Comparison of ENCODE assay signal across 9 mouse cellular contexts in genomic region chr9:50745806-50746205, GRCm38 (mm10). TPM values are rescaled to one million over a fixed set of nuclear protein-coding genes. Genes with fewer than 3 reads are reported as not detected.
DNase-seq lines count a peak whose midpoint lies in the region; ATAC-seq and TF ChIP-seq lines count a peak whose summit lies in the region.
"Had no signal": no experiment of that assay in that cellular context is flagged by ENCODE, and none has a peak within 500 bp of the region (broad histone marks: within the 10 kb centered on the region; RNA-seq: fewer than 3 reads in every experiment).

No protein-coding gene starts in this region.

- peaks cover 12% of the 10 kb centered on the region; the same call in 1 of the 2 replicates for H3K4me1 ChIP-seq in kidney, adult 2 months (ENCODE audit: control insufficient read depth, insufficient read depth, low read length)
- H3K4me1 ChIP-seq in limb, embryonic 12.5 days (replicated peaks) = peaks cover 10% of the 10 kb centered on the region
- H3K4me1 ChIP-seq in midbrain, postnatal 0 days (ENCODE audit: insufficient read depth, low read length) = no peaks in the 10 kb centered on the region

- no peaks in the 10 kb centered on the region for H3K9me3 ChIP-seq in limb, embryonic 12.5 days
- no peaks in the 10 kb centered on the region for H3K9me3 ChIP-seq in midbrain, postnatal 0 days (ENCODE audit: low read length)
- H3K9me3 ChIP-seq: G1E had no signal

- peak; percentile 55 for DNase-seq in kidney, adult 2 months
- no peak for DNase-seq in kidney, adult 8-10 months
- DNase-seq in fat pad, adult 2 months (ENCODE audit: extremely low read depth, low read depth, low spot score) = peak; percentile 42
- no peak for DNase-seq in midbrain, postnatal 0 days (ENCODE audit: low spot score)
- DNase-seq in spleen, postnatal 14 days (ENCODE audit: low spot score in 2 of 2) = no peak
- no peak for DNase-seq in thymus, postnatal 14 days
- no peak for DNase-seq in left cerebral cortex, postnatal 36 days (ENCODE audit: low spot score in 2 of 2)

- intact Hi-C loops in left cerebral cortex, postnatal 36 days (cut with DNase I) = no loop called here

- peak overlapping the region; percentile 77 for H3K4me3 ChIP-seq in kidney, adult 2 months (ENCODE audit: insufficient read depth, low read depth, low read length)
- H3K4me3 ChIP-seq in limb, embryonic 12.5 days (replicated peaks) = peak overlapping the region; percentile 40
- peak overlapping the region; percentile 34 for H3K4me3 ChIP-seq in midbrain, postnatal 0 days (ENCODE audit: low read depth, low read length)

- no peaks in the 10 kb centered on the region for H3K27me3 ChIP-seq in kidney, adult 2 months (replicated peaks; ENCODE audit: control insufficient read depth, insufficient read depth, low read length)
- no peaks in the 10 kb centered on the region; the same call in 1 of the 2 replicates for H3K27me3 ChIP-seq in limb, embryonic 12.5 days
- H3K27me3 ChIP-seq in midbrain, postnatal 0 days (ENCODE audit: insufficient read depth, low read length) = no peaks in the 10 kb centered on the region

- ATAC-seq in limb, embryonic 12.5 days (ENCODE audit: insufficient number of reproducible peaks, insufficient read depth, low FRiP score, low TSS enrichment, low read depth) = no peak
- ATAC-seq in midbrain, postnatal 0 days (ENCODE audit: low FRiP score) = no peak

- 13% methylated on average over 7 of the region's 7 CpGs for WGBS in kidney, adult 2 months
- WGBS in limb, embryonic 12.5 days = 17% methylated on average over 7 of the region's 7 CpGs
- WGBS in midbrain, postnatal 0 days = 18% methylated on average over 7 of the region's 7 CpGs

- TF ChIP-seq CTCF in kidney, adult 2 months (conservative IDR thresholded peaks at IDR 0.05; ENCODE audit: insufficient read depth, insufficient read length, low read depth, low read length) = no peak
- no peak for TF ChIP-seq CTCF in midbrain, postnatal 0 days (IDR thresholded peaks at IDR 0.05)

- TF ChIP-seq POLR2A in kidney, adult 2 months (IDR thresholded peaks at IDR 0.05; ENCODE audit: low read depth, low read length) = no peak

- H3K9ac ChIP-seq in limb, embryonic 12.5 days (replicated peaks) = peak overlapping the region; percentile 53
- H3K9ac ChIP-seq in midbrain, postnatal 0 days (replicated peaks; ENCODE audit: low read length, poor library complexity, severe bottlenecking) = no peak overlapping the region

- peak overlapping the region; percentile 90 for H3K27ac ChIP-seq in kidney, adult 2 months (ENCODE audit: insufficient read depth, low read depth, low read length)
- 0 out of 2 replicates have a peak overlapping the region, but pooled peaks have one; percentile 7 for H3K27ac ChIP-seq in limb, embryonic 12.5 days
- no peak overlapping the region for H3K27ac ChIP-seq in midbrain, postnatal 0 days (ENCODE audit: low read depth, low read length)

- H3K36me3 ChIP-seq in kidney, adult 2 months (ENCODE audit: control insufficient read depth, insufficient read depth, low read length) = no peaks in the 10 kb centered on the region
- no peaks in the 10 kb centered on the region for H3K36me3 ChIP-seq in limb, embryonic 12.5 days
- H3K36me3 ChIP-seq in midbrain, postnatal 0 days (ENCODE audit: insufficient read depth, low read length) = no peaks in the 10 kb centered on the region
- H3K36me3 ChIP-seq: G1E had no signal

- peak overlapping the region; percentile 69 for H3K4me2 ChIP-seq in limb, embryonic 12.5 days
- peak overlapping the region; percentile 58 for H3K4me2 ChIP-seq in midbrain, postnatal 0 days (ENCODE audit: low read depth, low read length, poor library complexity, severe bottlenecking)

RNA-seq across cellular contexts. Expression of gene 2310030G06Rik, which starts 0.5 kb away (rescaled TPM):
- polyA plus RNA-seq in kidney, adult 2 months (2012; rRNA removed) = 39.0 and 41.1 TPM in 2 replicates
- 2.2 and 3.5 TPM in 2 replicates for polyA plus RNA-seq in limb, embryonic 12.5 days (2016; fragmentation: Nextera tagmentation; extraction: Ambion mirVana)
- 1.3 and 1.5 TPM in 2 replicates for total RNA-seq in midbrain, postnatal 0 days (2014; rRNA removed)
- polyA plus RNA-seq in midbrain, postnatal 0 days (2015; fragmentation: Nextera tagmentation; extraction: Ambion mirVana) = 2.9 and 3.3 TPM in 2 replicates
- total RNA-seq in left cerebral cortex, postnatal 36 days (2021) = 1 to 10 TPM; 2.4 to 3.2 TPM
- polyA plus RNA-seq: G1E had no signal

RNA-seq across cellular contexts. Expression of gene Cryab, which starts 5.3 kb away (rescaled TPM):
- 548 and 676 TPM in 2 replicates for polyA plus RNA-seq in kidney, adult 2 months (2012; rRNA removed)
- 28.0 and 31.2 TPM in 2 replicates for polyA plus RNA-seq in limb, embryonic 12.5 days (2016; fragmentation: Nextera tagmentation; extraction: Ambion mirVana)
- 6.2 and 11.3 TPM in 2 replicates for total RNA-seq in midbrain, postnatal 0 days (2014; rRNA removed)
- 18.7 and 19.7 TPM in 2 replicates for polyA plus RNA-seq in midbrain, postnatal 0 days (2015; fragmentation: Nextera tagmentation; extraction: Ambion mirVana)
- 100 to 1,000 TPM; 151 to 182 TPM for total RNA-seq in left cerebral cortex, postnatal 36 days (2021)
- polyA plus RNA-seq: G1E had no signal

RNA-seq across cellular contexts. Expression of gene Hspb2, which starts 6.3 kb away (rescaled TPM):
- polyA plus RNA-seq in kidney, adult 2 months (2012; rRNA removed) = 20.0 and 21.1 TPM in 2 replicates
- 13.3 and 19.2 TPM in 2 replicates for polyA plus RNA-seq in limb, embryonic 12.5 days (2016; fragmentation: Nextera tagmentation; extraction: Ambion mirVana)
- total RNA-seq in midbrain, postnatal 0 days (2014; rRNA removed) = 1.1 and 5.2 TPM in 2 replicates
- polyA plus RNA-seq in midbrain, postnatal 0 days (2015; fragmentation: Nextera tagmentation; extraction: Ambion mirVana) = 2.5 and 2.6 TPM in 2 replicates
- 1 to 10 TPM; 1.2 to 2.4 TPM for total RNA-seq in left cerebral cortex, postnatal 36 days (2021)
- total RNA-seq: G1E had no signal
- polyA plus RNA-seq: G1E had no signal

RNA-seq across cellular contexts. Expression of gene Dixdc1, which starts 6.5 kb away (rescaled TPM):
- 4.6 and 5.3 TPM in 2 replicates for polyA plus RNA-seq in kidney, adult 2 months (2012; rRNA removed)
- 29.5 and 30.4 TPM in 2 replicates for polyA plus RNA-seq in limb, embryonic 12.5 days (2016; fragmentation: Nextera tagmentation; extraction: Ambion mirVana)
- total RNA-seq in midbrain, postnatal 0 days (2014; rRNA removed) = 33.3 and 52.6 TPM in 2 replicates
- 26.1 and 28.6 TPM in 2 replicates for polyA plus RNA-seq in midbrain, postnatal 0 days (2015; fragmentation: Nextera tagmentation; extraction: Ambion mirVana)
- total RNA-seq in left cerebral cortex, postnatal 36 days (2021) = 10 to 100 TPM; 79.6 to 82.8 TPM
- polyA plus RNA-seq: G1E had no signal

RNA-seq across cellular contexts. Expression of gene Fdxacb1, which starts 22.2 kb away (rescaled TPM):
- polyA plus RNA-seq in kidney, adult 2 months (2012; rRNA removed) = 3.6 and 4.3 TPM in 2 replicates
- polyA plus RNA-seq in limb, embryonic 12.5 days (2016; fragmentation: Nextera tagmentation; extraction: Ambion mirVana) = 10.9 and 11.3 TPM in 2 replicates
- total RNA-seq in midbrain, postnatal 0 days (2014; rRNA removed) = 9.7 and 14.1 TPM in 2 replicates
- polyA plus RNA-seq in midbrain, postnatal 0 days (2015; fragmentation: Nextera tagmentation; extraction: Ambion mirVana) = 9.2 and 13.1 TPM in 2 replicates
- 1 to 10 TPM; 4.4 to 6.0 TPM for total RNA-seq in left cerebral cortex, postnatal 36 days (2021)

Comparison
In these comparisons a context has a peak if more than half of its experiments do, and no peak if none do; other contexts are left out.
1. DNase-seq: peak in kidney, adult 2 months (single experiment) and fat pad, adult 2 months (single experiment); none in kidney, adult 8-10 months (0 of 2), midbrain, postnatal 0 days (single experiment), spleen, postnatal 14 days (0 of 2), thymus, postnatal 14 days (single experiment) and left cerebral cortex, postnatal 36 days (0 of 2).
2. RNA of gene Cryab, which starts 5.3 kb away (polyA plus RNA-seq): 548 to 676 TPM in kidney, adult 2 months; 28.0 to 31.2 TPM in limb, embryonic 12.5 days and 18.7 to 19.7 TPM in midbrain, postnatal 0 days; every median in the first group is over 10 times any median in the second.
3. Peak in every context shown above with its lines, with median percentiles within 50 percentile points of each other: H3K4me3 ChIP-seq.